Mouse (Mus musculus): ENCODE measurements around the gene Blvrb.

Blvrb gene

DNA sequence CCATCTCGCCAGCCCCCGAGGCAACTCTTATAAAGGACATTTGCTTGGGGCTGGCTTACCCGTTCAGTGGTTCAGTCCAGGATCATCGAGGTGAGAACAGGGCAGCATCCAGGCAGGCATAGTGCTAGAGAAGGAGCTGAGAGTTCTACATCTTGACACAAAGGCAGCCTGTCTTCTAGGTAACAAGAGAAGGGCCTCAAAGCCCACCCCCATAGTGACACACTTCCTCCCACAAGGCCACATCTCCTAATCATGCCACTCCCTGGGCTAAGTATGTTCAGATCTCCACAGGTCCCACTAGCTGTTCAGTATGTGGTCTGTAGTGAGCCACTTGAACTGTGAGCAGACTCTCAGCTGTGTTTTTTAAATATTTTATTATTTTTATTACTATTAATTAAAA, 36.1 kb downstream of the Blvrb start:
- DNase-seq (ENCODE audit: low spot score), result no peak

DNA sequence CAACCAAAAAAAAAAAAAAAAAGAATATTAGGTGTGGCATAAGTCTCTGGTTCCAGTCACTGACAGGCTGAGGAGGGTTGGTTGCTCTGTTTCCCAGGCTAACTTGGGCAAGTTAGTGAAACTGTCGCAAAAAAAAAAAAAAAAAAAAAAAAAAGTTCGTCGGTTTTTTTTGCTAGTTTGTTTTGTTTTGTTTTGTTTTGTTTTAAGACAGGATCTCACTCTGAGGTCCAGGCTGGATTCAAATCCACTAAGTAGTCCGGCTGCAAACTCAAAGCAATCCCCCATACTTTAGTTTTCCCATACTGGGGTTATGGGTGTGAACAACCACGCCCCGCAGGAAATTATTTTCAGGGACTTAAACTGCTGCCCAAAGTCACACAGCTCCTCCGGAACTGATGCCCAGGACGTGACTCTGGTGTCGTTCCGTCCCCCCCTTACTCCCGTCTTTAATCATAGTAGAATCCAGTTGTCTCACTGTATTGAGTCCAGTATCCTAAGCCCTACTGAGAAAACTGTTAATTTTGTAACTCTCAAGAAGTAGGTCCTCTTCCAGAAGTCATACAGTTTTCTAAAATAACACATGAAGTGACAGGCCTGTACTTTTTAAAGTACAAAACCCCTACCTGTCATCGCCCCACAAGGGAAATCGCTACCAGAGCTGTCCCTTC, 38.5 kb downstream of the Blvrb start:
- peak; percentile 40 for DNase-seq (ENCODE audit: low spot score)

DNA sequence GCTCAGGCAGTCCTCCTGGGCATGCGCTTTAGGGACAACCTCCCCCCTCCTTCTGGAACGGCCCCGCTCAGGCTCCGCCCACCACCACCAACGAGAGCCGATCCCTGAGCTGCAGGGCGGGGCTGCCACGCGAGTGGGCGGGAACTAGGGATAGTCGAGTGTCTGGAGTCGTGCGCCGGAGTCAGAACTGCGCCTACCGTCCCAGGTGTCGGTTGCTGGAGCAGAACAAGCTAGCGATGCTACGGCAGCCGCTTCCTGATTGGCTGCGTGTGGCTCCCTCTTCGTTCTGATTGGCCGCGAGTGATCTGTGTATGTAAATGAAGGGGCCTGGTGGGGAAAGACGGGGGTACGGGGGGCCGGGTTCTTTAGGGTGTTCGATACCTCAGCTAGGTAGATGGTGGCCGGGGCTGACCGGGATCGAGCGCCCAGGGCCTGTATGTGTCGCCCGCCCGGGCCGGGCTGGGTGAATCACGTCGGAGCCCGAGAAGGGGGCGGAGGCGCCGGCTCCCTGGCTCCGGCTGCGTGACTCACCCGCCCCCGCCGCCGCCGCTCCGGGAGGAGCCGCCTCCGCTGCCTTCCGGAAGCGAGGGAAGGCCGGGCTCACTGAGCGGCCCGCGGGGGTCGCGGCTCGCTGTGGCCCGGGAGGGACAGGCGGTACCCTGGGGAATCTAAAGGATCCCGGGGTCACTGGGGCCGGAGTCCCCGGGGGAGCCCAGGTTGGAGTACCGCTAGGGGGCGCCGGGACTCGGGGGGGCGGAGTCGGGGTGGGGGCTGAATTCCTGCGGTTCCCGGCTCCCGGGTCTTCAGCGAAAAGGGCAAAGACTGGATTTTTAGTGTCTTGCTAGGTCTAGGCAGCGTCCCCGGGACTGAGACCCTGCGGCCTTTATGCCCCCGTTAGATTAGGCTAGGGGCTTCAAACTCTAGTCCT, 39.3 kb downstream of the Blvrb start, which contains the start of gene Sertad1:
Sertad1 (plus strand) TSS at position 141 of the 928 bp plus-strand sequence.
- DNase-seq (ENCODE audit: low spot score), result peak; percentile 100

DNA sequence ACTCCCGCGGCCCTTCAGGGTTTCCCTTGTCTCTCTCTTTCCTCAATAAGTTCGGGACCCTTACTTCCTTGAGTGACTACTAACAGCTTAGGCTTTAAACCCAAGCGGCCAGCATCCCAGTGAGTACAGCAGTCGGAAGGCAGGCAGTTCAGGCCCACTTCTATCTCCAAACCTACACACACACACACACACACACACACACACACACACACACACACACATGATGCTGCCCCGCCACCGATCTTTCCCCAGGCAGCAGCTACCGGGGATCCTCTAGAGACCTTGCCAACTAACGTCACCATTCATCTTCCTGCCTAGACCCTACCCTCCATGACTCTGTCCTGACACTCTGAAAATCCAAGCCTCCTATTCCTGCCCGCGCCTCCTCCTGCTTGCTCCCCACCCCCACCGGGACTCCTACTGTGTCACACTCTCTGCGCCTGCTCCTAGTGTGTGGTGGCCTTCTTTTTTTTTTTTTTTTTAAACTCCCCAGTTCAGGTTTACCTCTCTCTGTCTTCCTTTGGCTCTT, 40.0 kb downstream of the Blvrb start:
- peak; percentile 69 for DNase-seq (ENCODE audit: low spot score)

DNA sequence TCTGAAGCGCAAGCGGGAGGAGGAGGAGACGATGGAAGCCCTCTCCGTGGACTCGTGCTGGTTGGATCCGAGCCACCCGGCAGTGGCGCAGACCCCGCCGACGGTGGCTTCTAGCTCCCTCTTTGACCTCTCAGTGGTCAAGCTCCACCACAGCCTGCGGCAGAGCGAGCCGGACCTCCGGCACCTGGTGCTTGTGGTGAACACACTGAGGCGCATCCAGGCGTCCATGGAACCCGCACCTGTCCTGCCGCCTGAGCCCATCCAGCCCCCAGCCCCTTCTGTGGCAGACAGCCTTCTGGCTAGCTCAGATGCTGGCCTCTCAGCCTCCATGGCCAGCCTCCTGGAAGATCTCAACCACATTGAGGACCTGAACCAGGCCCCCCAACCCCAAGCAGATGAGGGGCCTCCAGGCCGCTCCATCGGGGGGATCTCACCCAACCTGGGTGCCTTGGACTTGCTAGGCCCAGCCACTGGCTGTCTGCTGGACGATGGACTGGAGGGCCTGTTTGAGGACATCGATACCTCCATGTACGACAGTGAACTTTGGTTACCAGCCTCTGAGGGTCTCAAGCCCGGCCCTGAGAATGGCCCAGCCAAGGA, 41.6 kb downstream of the Blvrb start:
- DNase-seq (ENCODE audit: low spot score), result no peak

DNA sequence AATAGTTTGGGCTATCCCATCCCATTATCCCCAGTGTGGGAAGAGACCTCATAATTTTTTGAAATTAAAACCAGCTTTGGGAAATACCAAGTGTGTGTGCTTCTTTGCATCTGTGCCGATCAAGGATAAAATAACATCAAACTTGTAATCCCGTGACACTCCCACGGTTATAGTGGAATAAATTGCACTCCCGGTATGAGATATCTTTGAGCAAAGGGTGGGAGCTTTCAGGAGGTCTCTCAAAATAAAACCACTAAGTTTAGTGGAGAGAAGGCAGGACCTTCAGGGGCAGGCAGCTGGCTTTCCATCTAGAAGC, 42.4 kb downstream of the Blvrb start:
- DNase-seq (ENCODE audit: low spot score), result no peak

DNA sequence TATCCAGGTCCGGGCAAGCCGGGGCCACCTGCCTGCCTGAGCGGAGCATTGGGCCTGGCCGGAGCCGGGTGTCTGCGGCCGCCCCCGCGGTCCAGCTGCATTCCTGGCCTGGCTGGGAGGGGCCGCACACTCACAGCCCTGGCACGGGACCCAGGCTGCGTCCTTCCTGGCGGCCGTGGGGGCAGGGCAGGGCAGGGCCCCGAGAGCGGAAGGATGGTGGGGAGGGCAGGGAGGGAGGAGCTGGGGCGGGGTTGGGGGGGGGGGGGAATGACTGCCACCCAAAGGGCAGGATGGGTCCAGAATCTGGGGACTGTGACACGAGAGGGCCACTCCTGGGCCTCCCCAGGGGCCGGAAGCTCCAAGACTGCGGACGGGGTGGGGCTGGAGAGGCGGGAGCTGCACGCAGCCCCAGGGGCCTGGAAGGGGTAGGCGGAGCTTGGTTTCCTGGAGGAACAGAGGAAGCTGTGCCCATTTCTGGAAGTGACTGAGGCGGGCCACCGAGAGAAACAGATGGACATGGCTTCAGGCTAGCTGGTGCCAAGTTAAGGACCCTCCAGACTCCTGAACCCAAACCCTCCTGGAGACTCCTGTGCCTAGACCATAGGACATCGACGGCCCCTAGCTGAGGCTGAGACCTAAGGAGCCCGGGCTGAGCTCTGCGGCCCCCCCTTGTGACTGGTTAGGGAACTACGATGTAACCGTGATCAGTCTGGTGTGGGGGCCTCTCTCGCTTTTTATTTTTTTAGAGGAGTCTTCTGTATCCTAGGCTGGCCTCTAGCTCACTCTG, 43.0 kb downstream of the Blvrb start:
- DNase-seq (ENCODE audit: low spot score), result peak; percentile 87

DNA sequence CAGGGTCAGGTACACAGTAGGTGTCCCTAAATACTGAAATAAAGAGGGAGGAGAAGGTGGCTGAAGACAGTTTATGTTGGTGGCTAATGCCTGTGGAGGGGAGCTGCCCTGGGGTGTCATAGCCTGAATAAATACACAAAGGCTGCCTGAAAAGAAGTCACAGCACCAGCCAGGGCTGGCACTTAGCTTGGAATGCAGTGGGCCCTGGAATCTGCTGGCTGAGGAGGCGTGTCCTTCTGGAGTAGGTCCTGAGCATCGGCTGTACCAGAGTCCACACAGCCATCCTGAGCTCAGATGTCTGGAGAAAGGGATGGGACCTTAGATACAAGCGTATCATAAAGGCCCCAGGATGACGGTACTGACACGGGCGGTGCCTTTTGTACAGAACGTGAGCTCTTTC, 44.1 kb downstream of the Blvrb start:
- DNase-seq (ENCODE audit: low spot score), result no peak

DNA sequence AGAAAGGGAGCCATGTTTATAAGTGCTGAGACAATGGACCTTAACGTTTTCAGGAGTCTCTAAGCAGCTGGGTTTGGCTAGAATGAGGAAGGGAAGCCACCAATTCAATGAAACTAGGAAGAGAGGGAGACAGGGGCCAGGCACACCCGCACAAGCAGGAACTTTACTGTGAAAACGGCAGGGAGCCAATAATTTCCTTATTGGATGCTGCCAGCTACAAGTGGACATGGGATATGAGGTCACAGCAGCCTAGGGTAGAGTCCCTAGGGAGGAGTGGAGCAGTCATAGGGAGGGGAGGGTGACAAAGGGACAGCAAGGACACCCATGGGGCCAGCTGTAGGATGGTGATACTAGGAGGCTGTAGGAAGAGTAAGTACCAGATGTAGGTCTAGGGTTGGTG, 45.2 kb downstream of the Blvrb start:
- DNase-seq (ENCODE audit: low spot score), result no peak

DNA sequence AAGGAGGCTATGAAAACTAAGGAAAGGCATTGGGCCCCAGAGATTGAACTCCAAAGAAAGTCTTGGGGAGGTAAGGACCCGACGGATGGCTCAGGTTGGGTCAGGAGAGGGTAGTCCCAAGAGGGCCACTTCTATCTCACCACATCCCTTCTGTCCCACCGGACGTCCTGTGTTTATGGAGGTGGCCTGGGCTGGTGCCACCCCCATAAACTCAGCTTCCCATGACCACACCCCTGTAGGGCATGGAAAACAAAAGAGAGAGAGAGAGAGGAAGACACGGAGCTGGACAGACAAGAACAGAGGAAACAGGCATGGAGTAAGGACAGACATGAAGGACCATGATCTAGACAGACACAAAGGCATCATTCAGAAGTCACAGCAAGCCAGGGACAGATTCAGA, 45.7 kb downstream of the Blvrb start:
- no peak for DNase-seq (ENCODE audit: low spot score)

DNA sequence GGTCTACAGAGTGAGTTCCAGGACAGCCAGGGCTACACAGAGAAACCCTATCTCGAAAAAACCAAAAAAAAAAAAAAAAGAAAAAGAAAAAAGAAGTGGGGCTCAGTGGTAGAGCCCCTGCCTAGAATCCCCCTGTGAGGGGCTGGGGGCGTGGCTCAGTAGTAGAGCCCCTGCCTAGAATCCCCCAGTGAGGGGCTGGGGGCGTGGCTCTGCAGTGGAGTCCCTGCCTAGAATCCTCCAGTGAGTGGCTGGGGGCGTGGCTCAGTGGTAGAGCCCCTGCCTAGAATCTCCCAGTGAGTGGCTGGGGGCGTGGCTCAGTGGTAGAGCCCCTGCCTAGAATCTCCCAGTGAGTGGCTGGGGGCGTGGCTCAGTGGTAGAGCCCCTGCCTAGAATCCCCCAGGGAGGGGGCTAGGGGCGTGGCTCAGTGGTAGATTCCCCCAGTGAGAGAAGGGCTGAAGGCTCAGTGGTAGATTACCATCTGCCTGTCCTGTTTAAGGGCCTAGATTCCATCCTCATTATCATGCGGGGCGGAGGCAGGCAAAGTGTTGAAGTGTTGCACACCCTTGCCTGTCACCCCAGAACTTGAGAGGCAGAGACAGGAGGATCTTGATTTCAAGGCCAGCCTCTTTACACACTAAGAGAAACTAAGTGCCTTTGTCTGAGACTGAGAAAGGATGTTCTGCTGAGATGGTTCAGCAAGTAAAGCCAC, 47.0 kb downstream of the Blvrb start:
- DNase-seq (ENCODE audit: low spot score), result peak; percentile 36

DNA sequence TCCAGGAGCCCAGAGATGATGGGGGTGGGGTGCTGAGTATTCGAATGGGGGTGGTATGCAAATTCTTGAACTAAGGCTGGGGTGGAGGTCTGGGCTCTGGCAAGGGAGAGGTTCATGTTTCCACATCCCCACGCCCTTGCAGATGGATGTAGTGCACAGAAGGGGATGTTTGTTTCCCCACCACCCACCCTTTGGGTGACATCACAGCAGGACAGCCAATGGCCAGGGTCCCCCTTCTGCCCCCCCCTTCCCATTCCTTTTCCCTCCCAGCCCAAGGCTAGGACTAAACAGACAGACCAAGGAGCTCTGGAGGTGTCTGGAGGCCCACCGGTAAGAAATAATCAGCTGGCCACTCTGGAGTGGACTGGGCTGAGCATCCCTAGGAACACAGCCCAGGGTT, 51.3 kb downstream of the Blvrb start, which contains the start of gene Prx:
Prx (plus strand) TSS at position 289 of the 400 bp plus-strand sequence.
- DNase-seq (ENCODE audit: low spot score), result no peak

DNA sequence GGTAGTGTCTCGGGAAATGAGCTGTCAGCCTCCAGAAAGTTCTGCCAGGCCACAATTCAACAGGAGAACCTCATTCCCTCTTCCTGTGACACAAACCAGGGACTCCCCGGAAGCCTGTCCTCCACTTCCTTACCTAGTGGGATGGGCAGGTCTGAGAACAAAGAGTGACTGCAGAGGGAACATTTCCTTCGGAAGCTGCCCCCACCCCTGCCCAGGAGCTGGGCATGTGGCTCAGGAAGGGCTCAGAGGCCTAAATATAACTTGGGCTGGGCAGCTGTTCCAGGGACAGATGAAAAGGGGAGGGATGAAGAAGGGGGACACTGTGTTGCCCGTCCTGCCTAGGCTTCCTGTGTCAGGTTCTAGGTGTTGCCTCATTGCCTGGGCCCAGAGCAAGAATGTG, 53.8 kb downstream of the Blvrb start:
- DNase-seq (ENCODE audit: low spot score), result no peak

DNA sequence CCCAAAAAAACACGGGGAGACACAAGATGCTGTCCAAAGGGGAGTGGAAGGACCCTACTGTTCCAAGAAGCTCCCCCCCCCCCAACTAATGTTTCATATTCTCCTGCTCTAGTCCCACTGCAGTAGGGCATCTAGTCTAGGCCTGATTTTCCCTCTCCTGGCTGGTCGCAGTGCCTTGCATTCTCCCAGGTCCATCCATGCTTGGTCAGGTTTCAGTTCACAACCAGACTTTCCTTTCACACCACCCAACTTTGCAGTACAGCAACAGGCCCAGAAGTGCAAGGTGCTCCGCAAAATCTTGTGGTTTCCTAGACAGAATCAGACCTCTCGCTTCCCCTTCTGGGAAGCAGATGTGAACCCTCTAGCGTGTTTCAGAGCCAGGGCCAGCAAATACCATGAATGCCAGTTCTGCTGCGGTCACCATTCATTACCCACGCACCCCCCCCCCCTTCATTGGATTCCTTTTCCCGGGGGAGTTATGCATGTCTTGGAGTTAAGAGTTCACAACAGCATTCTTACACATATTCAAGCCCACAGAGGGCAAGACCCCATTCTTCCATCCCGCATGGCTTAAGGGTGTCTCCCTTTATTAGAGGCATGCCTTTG, 59.1 kb downstream of the Blvrb start:
- no peak for DNase-seq (ENCODE audit: low spot score)

DNA sequence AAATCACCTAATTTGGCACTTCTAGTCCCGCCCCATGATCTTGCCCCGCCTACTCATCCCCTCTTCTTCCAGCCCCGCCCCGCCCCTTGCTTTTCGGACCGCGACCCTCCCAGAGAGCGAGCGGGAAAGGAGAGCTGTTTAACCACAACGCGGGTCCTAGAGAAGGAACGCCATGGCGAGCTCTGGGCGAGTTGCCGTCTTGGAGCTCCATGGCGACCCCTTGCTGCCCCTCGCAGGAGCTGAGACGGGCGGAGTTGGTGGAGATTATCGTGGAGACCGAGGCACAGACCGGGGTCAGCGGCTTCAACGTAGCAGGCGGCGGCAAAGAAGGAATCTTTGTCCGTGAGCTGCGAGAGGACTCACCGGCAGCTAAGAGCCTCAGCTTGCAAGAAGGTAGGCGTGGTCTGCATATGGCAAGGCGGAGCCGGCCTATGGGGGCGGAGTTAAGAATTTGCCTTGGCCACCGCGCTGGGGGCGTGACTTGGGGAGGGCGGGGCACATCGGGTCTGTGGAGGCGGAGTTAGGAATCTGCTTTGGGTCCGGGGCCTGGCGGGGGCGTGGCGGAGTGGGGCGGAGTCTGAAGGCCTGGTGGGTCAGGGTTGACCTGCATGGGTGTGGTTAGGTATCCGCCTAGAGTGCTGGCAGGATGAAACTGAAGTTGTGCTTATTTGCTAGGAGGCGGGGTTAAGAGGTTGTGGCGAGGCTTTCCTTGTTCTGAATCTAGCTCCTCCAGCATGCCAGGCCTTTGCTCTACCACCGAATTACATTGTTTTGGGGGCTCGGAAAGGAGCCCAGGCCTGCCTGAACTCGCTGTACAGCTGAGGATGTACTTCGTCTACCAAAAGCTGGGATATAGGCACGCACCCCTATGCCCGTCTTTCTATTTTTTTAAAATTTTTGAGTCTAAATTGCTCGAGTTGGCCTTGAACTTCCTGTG, 60.2 kb downstream of the Blvrb start:
- peak; percentile 97 for DNase-seq (ENCODE audit: low spot score)

DNA sequence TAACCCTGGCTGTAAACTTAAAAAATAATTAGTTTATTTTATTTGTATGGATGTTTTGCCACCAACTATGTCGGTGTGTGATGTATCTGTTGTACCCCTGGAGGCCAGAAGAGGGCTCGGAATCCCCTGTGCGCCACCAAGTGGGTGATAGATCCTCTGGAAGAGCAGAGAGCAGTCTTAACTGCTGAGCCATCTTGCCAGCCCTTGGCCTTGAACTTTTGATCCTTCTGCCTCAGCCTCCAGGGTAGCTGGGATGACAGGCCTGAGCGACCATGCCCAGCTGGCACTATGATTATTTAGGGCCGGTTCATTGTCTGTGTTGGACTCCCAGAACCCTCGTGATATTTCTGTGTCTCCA, 60.8 kb downstream of the Blvrb start:
- peak; percentile 63 for DNase-seq (ENCODE audit: low spot score)

DNA sequence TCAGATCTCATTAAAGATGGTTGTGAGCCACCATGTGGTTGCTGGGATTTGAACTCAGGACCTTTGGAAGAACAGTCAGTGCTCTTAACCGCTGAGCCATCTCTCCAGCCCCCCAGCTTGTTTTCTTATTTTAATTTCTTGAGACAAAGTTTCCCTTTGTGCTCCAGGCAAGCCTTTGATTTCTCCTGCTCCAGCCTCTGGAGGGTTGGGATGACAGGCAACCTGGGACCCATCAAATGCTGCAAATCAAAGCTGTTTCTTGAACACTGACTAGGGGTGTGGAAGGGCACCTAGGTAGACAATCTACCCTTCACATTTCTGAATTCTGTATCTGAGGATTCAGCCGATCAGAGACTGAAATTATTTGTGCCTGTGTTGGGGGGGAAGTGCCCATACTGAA, 63.0 kb downstream of the Blvrb start:
- DNase-seq (ENCODE audit: low spot score), result no peak

DNA sequence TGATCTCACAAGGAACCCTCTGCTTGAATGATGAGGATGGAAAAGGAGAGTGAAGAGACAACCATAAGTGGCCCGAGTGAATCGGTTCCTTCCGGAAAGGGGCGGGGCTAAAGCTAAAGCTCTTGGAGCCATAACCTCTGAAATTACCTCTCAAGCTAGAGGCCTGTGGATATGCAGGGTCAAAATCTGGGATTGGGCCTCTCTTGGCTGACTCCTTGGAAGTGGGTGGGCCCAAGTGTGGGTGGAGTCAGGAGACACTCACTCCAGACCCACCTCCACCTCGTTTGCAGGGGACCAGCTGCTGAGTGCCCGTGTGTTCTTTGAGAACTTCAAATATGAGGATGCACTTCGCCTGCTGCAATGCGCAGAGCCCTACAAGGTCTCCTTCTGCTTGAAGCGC, 67.2 kb downstream of the Blvrb start:
- DNase-seq (ENCODE audit: low spot score), result no peak
